Mouse (Mus musculus): Measurements from ENCODE around the gene Arhgap9. TPM values are rescaled to one million over a fixed set of nuclear protein-coding genes. Genes with fewer than 3 reads are reported as not detected.

Arhgap9 gene
- polyA plus RNA-seq, 1 experiment, result 0.78 TPM

- Histone ChIP-seq H3ac (ENCODE audit: control insufficient read depth, insufficient read length, low read depth) (no peak overlapping the region), H3K79me2 (ENCODE audit: control insufficient read depth, insufficient read depth) (no peaks in the 10 kb centered on the region), H3K79me3 (ENCODE audit: low read depth) (no peaks in the 10 kb centered on the region), H3K4me3 (ENCODE audit: insufficient read depth, poor library complexity, severe bottlenecking) (no peak overlapping the region), H3K36me3 (ENCODE audit: control insufficient read depth, insufficient read depth) (no peaks in the 10 kb centered on the region), H3K27me3 (ENCODE audit: control insufficient read depth, insufficient read depth, insufficient read length) (peaks cover 16% of the 10 kb centered on the region)
- TF ChIP-seq CEBPB (IDR thresholded peaks at IDR 0.05; ENCODE audit: low read depth) (no peak), FOSL1 (IDR thresholded peaks at IDR 0.05; ENCODE audit: insufficient read depth, low read length, poor library complexity, severe bottlenecking) (no peak), USF1 (IDR thresholded peaks at IDR 0.05; ENCODE audit: low read depth) (no peak), MYOG (IDR thresholded peaks at IDR 0.05; ENCODE audit: control insufficient read depth, extremely low read depth, insufficient read length) (no peak), MYOD1 (IDR thresholded peaks at IDR 0.05; ENCODE audit: control insufficient read depth, insufficient read length, low read depth) (no peak), MAX (IDR thresholded peaks at IDR 0.05) (no peak), CTCF (IDR thresholded peaks at IDR 0.05; ENCODE audit: control insufficient read depth, insufficient read depth, insufficient read length) (no peak)
Observed at GRCm38 (mm10) chr10:127317277-127317676, 4.5 kb upstream of the Arhgap9 start.

- no peak for TF ChIP-seq FOSL1 (IDR thresholded peaks at IDR 0.05; ENCODE audit: insufficient read depth, low read length, poor library complexity, severe bottlenecking)
- TF ChIP-seq MYOD1 (IDR thresholded peaks at IDR 0.05; ENCODE audit: control insufficient read depth, insufficient read length, low read depth), result no peak
- no peak for TF ChIP-seq MYOG (IDR thresholded peaks at IDR 0.05; ENCODE audit: control insufficient read depth, extremely low read depth, insufficient read length)
- no peak for TF ChIP-seq MAX (IDR thresholded peaks at IDR 0.05)
- no peak for TF ChIP-seq USF1 (IDR thresholded peaks at IDR 0.05; ENCODE audit: low read depth)
- no peak for TF ChIP-seq CEBPB (IDR thresholded peaks at IDR 0.05; ENCODE audit: low read depth)
- no peak for TF ChIP-seq CTCF (IDR thresholded peaks at IDR 0.05; ENCODE audit: control insufficient read depth, insufficient read depth, insufficient read length)
- H3K79me2 ChIP-seq (ENCODE audit: control insufficient read depth, insufficient read depth), result no peaks in the 10 kb centered on the region
- no peak overlapping the region for H3ac ChIP-seq (ENCODE audit: control insufficient read depth, insufficient read length, low read depth)
- peaks cover 23% of the 10 kb centered on the region for H3K27me3 ChIP-seq (ENCODE audit: control insufficient read depth, insufficient read depth, insufficient read length)
- H3K79me3 ChIP-seq (ENCODE audit: low read depth), result no peaks in the 10 kb centered on the region
- no peak overlapping the region for H3K4me3 ChIP-seq (ENCODE audit: insufficient read depth, poor library complexity, severe bottlenecking)
- no peaks in the 10 kb centered on the region for H3K36me3 ChIP-seq (ENCODE audit: control insufficient read depth, insufficient read depth)
Observed at GRCm38 (mm10) chr10:127318009-127318408, 3.8 kb upstream of the Arhgap9 start.

- no peak overlapping the region for H3K4me3 ChIP-seq (ENCODE audit: insufficient read depth, poor library complexity, severe bottlenecking)
- no peaks in the 10 kb centered on the region for H3K36me3 ChIP-seq (ENCODE audit: control insufficient read depth, insufficient read depth)
- H3ac ChIP-seq (ENCODE audit: control insufficient read depth, insufficient read length, low read depth), result no peak overlapping the region
- peaks cover 27% of the 10 kb centered on the region for H3K27me3 ChIP-seq (ENCODE audit: control insufficient read depth, insufficient read depth, insufficient read length)
- H3K79me2 ChIP-seq (ENCODE audit: control insufficient read depth, insufficient read depth), result no peaks in the 10 kb centered on the region
- H3K79me3 ChIP-seq (ENCODE audit: low read depth), result no peaks in the 10 kb centered on the region
- TF ChIP-seq MAX (IDR thresholded peaks at IDR 0.05), result no peak
- TF ChIP-seq MYOD1 (IDR thresholded peaks at IDR 0.05; ENCODE audit: control insufficient read depth, insufficient read length, low read depth), result no peak
- no peak for TF ChIP-seq CTCF (IDR thresholded peaks at IDR 0.05; ENCODE audit: control insufficient read depth, insufficient read depth, insufficient read length)
- TF ChIP-seq FOSL1 (IDR thresholded peaks at IDR 0.05; ENCODE audit: insufficient read depth, low read length, poor library complexity, severe bottlenecking), result no peak
- TF ChIP-seq CEBPB (IDR thresholded peaks at IDR 0.05; ENCODE audit: low read depth), result no peak
- TF ChIP-seq USF1 (IDR thresholded peaks at IDR 0.05; ENCODE audit: low read depth), result no peak
- TF ChIP-seq MYOG (IDR thresholded peaks at IDR 0.05; ENCODE audit: control insufficient read depth, extremely low read depth, insufficient read length), result no peak
Observed at GRCm38 (mm10) chr10:127319969-127320368, 1.8 kb upstream of the Arhgap9 start.

GRCm38 (mm10) chr10:127322178-127322577 is 414 bp downstream of the Arhgap9 start:
- H3K36me3 ChIP-seq (ENCODE audit: control insufficient read depth, insufficient read depth), result no peaks in the 10 kb centered on the region
- H3K27me3 ChIP-seq (ENCODE audit: control insufficient read depth, insufficient read depth, insufficient read length), result peaks cover 48% of the 10 kb centered on the region
- no peak overlapping the region for H3ac ChIP-seq (ENCODE audit: control insufficient read depth, insufficient read length, low read depth)
- H3K79me2 ChIP-seq (ENCODE audit: control insufficient read depth, insufficient read depth), result no peaks in the 10 kb centered on the region
- no peak overlapping the region for H3K4me3 ChIP-seq (ENCODE audit: insufficient read depth, poor library complexity, severe bottlenecking)
- H3K79me3 ChIP-seq (ENCODE audit: low read depth), result no peaks in the 10 kb centered on the region
- TF ChIP-seq CEBPB (IDR thresholded peaks at IDR 0.05; ENCODE audit: low read depth) (no peak), MYOG (IDR thresholded peaks at IDR 0.05; ENCODE audit: control insufficient read depth, extremely low read depth, insufficient read length) (no peak), USF1 (IDR thresholded peaks at IDR 0.05; ENCODE audit: low read depth) (no peak), FOSL1 (IDR thresholded peaks at IDR 0.05; ENCODE audit: insufficient read depth, low read length, poor library complexity, severe bottlenecking) (no peak), CTCF (IDR thresholded peaks at IDR 0.05; ENCODE audit: control insufficient read depth, insufficient read depth, insufficient read length) (no peak), MAX (IDR thresholded peaks at IDR 0.05) (no peak), MYOD1 (IDR thresholded peaks at IDR 0.05; ENCODE audit: control insufficient read depth, insufficient read length, low read depth) (no peak)

- Histone ChIP-seq H3K36me3 (ENCODE audit: control insufficient read depth, insufficient read depth) (no peaks in the 10 kb centered on the region), H3K79me3 (ENCODE audit: low read depth) (no peaks in the 10 kb centered on the region), H3K4me3 (ENCODE audit: insufficient read depth, poor library complexity, severe bottlenecking) (no peak overlapping the region), H3ac (ENCODE audit: control insufficient read depth, insufficient read length, low read depth) (no peak overlapping the region), H3K79me2 (ENCODE audit: control insufficient read depth, insufficient read depth) (no peaks in the 10 kb centered on the region), H3K27me3 (ENCODE audit: control insufficient read depth, insufficient read depth, insufficient read length) (peaks cover 52% of the 10 kb centered on the region)
- no peak for TF ChIP-seq MYOD1 (IDR thresholded peaks at IDR 0.05; ENCODE audit: control insufficient read depth, insufficient read length, low read depth)
- no peak for TF ChIP-seq CEBPB (IDR thresholded peaks at IDR 0.05; ENCODE audit: low read depth)
- TF ChIP-seq MAX (IDR thresholded peaks at IDR 0.05), result no peak
- TF ChIP-seq MYOG (IDR thresholded peaks at IDR 0.05; ENCODE audit: control insufficient read depth, extremely low read depth, insufficient read length), result no peak
- no peak for TF ChIP-seq CTCF (IDR thresholded peaks at IDR 0.05; ENCODE audit: control insufficient read depth, insufficient read depth, insufficient read length)
- no peak for TF ChIP-seq USF1 (IDR thresholded peaks at IDR 0.05; ENCODE audit: low read depth)
- no peak for TF ChIP-seq FOSL1 (IDR thresholded peaks at IDR 0.05; ENCODE audit: insufficient read depth, low read length, poor library complexity, severe bottlenecking)
Observed at GRCm38 (mm10) chr10:127322669-127323068, 905 bp downstream of the Arhgap9 start.

Measured in C2C12 (cell line).